Mouse (Mus musculus): ENCODE data around the gene Hecw2.

The Hecw2 gene

DNA sequence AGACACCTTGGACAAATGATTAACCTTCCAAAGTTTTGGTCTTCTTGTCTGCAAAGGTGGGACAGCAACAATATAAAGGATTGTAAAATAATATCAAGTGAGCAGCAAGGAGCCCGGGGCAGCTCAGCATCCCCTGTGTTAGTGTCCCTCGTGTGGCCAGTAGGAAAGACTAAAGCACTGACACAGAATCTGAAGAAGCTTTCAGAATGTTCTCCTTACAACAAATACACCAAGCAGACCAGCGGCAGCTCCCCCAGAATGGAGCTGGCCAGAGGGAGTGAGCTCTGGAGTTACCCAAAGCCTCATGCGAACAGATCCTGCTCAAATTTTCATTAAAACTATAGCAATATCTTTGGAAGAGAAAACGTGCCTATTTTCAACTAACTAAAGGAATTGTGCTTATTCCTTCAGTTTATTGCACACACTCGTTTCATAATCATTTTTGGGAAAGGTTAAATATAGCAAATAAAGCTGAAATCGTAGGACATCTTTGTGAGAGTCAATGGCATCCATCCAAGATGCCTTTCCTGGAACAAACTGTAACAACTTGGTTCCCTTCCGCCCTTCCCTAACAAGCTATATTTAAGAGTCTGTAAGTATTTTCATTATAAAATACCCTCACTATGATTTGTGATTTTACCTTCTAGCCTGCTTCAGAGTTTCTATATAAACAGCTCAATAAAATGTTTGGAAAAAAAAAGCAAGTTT is 208.6 kb downstream of the Hecw2 start:
- no peak for DNase-seq (ENCODE audit: low spot score in 2 of 2)

DNA sequence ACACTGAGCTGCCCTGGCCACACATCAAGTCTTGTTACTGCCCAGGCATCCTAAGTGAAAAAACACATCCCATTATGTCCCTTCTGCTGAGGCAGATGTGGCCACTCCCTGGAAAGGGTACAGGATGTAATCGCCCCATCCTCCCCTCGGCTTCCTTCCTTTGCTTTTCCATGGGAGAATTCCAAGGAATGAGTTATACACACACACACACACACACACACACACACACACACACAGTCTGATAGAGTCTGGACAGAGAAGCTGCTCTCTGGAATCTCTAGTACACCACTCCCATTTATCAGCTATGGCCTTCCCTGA is 216.5 kb downstream of the Hecw2 start:
- no peak for DNase-seq (ENCODE audit: low spot score in 2 of 2)

DNA sequence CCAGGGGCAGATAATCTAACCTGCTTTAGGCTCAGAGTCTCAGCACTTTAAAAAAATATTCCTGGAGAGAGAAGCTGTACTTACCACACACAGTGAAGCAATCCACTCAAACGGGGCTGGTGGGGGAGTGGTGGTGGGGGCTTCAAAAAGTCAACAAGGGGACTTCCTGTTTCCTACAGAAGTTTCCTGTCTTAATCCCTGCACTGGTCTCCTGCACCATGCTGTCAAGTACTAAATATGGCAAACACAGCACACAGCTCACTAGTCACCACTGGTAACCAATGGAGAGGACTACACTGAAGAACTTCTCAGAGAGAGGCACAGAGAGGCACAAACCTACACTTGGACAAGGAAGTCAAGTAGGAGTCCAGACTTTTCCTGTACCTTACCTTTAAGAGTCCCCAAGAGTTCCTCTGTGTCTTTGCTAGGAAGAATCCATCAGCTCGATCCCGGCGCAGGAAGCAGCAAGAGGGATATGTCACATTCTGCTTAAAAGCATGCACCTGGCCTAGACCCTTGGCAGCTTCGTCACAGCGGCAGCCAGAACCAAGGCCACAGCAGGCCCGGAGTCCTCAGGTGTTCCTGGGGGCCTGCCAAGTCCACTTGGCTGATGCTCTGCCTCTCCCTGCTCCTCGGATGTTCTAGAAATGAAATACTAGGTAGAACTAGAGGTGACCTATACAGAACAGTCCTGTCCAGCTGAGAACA is 217.0 kb downstream of the Hecw2 start:
- no peak for DNase-seq (ENCODE audit: low spot score in 2 of 2)

DNA sequence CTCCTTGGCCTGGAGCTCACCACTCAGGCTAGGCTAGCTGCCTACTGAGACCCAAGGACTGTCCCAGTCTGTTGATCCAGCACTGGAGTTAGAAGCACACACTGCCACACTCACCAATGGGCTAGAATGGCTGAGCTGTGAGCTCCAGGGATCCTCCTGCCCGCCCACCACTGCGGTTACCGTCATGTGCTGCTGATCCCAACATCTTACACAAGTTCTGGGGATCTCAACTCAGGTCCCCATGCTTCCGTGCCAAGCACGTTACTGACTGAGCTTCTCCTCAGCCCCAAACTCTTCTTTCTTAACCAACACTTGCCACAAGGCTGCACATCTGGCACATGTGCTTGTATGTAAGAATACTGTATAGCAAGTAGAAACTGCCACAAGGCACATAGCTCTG is 218.2 kb downstream of the Hecw2 start:
- no peak for DNase-seq (ENCODE audit: low spot score in 2 of 2)

DNA sequence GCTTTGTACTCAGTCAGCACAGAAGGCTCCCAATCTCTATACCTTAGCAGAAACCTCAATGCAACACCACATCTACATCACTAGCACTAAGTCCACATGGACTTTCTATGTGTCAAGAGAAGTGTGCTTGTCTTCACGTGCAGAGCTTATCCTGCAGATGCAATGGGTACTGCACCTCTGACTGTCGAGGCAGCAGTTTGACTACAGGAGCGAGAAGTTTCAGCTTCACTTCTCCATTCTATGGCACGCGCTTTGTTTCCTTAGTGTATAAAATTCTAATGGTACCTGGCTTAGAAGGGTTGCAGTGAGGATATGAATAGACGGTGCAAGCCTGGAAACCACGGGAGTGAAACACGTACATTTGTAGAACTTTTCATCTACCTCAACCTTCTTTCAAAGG is 218.9 kb downstream of the Hecw2 start:
- DNase-seq (ENCODE audit: low spot score in 2 of 2): no peak

- DNase-seq (ENCODE audit: low spot score in 2 of 2): no peak
Measured at GRCm38 (mm10) chr1:53974941-53975340, 220.0 kb downstream of the Hecw2 start.

DNA sequence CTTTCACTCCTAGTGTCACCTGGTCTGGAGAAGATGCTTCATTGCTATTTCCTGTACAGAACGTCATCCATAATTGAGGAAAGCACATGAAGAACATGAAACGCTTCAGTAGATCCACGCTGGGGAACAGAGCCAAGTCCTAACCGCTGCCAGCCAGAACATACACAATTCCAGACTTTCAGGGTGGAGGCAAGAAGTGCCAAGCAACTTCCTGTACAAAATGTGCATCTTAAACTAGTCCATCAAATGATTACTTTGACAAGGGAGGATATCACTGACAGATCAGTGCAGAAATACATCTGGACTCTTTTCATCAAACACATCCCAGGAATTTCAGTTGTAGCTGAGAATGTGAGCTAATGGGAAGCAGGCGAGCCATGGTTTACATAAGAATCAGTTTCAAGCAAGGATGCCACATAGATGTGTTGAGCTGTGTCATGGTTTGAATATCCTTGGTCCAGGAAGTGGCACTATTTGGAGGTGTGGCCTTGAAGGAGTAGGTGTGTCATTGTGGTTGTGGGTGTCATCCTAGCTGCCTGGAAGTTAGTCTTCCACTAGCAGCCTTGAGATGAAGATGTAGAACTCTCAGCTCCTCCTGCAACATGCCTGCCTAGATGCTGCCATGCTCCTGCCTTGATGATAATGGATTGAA is 224.5 kb downstream of the Hecw2 start:
- DNase-seq (ENCODE audit: low spot score in 2 of 2): no peak

- no peak for DNase-seq (ENCODE audit: low spot score in 2 of 2)
Measured at GRCm38 (mm10) chr1:53952395-53952794, 242.6 kb downstream of the Hecw2 start.

- DNase-seq (ENCODE audit: low spot score in 2 of 2): no peak
Measured at GRCm38 (mm10) chr1:53945815-53946214, 249.2 kb downstream of the Hecw2 start.

DNA sequence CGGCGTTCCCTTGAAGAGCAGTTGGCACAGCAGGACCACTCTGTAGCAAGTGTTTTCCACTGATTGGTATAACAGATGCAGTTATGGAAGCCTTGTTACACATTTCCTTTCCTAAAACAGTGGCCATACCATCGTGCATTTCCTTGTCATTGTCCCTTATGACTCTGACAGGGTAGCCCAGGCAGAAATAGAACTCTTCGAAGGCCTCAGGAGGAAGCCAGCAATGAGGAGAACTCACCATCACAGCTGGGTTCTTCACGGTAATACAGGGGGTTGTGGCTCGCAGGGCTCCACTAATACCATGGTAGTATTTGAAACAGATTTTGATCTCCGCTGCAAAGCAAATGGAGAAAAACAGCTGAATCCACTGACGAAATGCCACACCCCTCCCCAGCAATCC is 252.5 kb downstream of the Hecw2 start:
- no peak for DNase-seq (ENCODE audit: low spot score in 2 of 2)

GRCm38 (mm10) chr1:53941528-53941927 is 253.4 kb downstream of the Hecw2 start:
- DNase-seq (ENCODE audit: low spot score in 2 of 2): no peak

GRCm38 (mm10) chr1:53940268-53941017 is 254.5 kb downstream of the Hecw2 start:
- peak in 1 of 2 experiments; percentile 14 for DNase-seq (ENCODE audit: low spot score in 2 of 2)

DNA sequence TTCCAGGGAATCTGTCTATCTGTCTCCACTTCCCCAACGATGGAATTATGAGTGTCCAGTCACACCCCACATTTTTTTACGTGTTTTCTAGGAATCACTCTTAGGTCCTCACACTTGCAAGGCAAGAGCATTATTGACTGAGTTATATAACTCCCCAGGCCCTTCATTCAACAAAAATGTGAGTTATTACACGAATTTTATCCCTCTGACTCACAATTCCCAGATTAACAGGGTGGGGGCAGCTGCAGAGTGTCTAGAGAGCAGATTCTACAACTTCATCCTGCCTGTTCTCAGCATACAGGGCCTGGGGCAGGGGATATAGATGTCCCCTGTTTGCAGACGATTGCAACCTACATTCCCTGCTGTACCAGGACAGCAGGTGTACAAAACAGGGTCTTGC is 255.7 kb downstream of the Hecw2 start:
- no peak for DNase-seq (ENCODE audit: low spot score in 2 of 2)

GRCm38 (mm10) chr1:53933308-53933707 is 261.7 kb downstream of the Hecw2 start:
- DNase-seq (ENCODE audit: low spot score in 2 of 2): no peak

GRCm38 (mm10) chr1:53931314-53931713 is 263.7 kb downstream of the Hecw2 start:
- no peak for DNase-seq (ENCODE audit: low spot score in 2 of 2)

- no peak for DNase-seq (ENCODE audit: low spot score in 2 of 2)
Measured at GRCm38 (mm10) chr1:53927605-53928004, 267.4 kb downstream of the Hecw2 start.

DNA sequence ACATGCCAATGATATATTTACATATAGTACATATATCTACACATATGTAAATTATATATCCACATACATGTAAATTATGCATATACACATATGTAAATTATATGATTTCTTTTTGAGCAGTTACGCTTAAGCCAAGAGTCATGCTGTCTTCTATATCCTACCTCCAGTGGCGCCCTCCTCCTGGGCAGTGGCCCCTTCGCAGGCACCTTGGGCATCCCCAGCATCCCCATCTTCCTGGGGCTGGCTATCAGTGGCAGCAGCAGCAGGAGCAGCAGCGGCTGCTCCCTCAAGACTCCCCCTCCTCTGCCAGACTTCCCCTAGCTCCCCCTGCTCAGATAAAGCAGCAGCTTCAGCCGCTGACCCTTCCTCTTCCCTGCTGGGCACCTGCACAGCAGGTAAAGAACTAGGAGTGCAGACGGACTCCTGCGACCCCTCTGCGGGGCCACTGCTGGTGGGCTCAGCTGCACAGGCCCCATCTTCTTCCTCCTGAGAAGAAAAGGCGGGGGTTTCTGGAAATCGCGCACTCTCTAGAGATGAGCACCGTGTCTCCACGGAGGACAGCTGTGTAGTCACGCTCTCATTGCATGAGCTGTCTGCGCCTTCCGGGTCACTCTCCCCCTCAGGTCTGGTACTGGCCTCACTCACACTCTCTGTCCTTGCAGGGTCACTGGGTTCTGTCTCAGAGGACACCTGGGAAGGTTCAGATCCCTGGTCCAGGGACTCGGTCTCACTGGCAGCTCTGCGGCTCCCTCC is 269.6 kb downstream of the Hecw2 start:
- DNase-seq (ENCODE audit: low spot score in 2 of 2): no peak

DNA sequence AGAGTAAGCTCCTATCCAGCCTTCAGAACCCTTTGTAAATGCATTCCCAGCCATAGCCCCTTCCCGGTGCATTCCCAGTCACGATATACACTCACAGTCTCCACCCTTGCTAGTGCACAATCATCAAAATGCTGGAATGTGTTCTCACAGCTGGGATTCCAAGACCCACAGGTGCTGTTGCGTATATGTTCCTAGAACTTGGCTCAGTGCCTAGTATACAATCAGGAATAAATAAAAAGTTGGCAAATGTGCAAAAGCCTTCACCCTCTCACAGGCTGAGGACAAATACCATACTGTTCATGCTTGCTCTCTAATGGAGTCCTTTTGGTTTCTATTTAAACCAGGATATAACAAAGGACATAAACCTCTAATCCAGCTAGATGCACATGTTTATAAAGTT is 283.1 kb downstream of the Hecw2 start:
- no peak for DNase-seq (ENCODE audit: low spot score in 2 of 2)

- DNase-seq (ENCODE audit: low spot score in 2 of 2): no peak
Measured at GRCm38 (mm10) chr1:53910251-53910650, 284.7 kb downstream of the Hecw2 start.

- peak; percentile 25 to 30 for DNase-seq (ENCODE audit: low spot score in 2 of 2)
Measured at GRCm38 (mm10) chr1:53909118-53909517, 285.9 kb downstream of the Hecw2 start.

DNA sequence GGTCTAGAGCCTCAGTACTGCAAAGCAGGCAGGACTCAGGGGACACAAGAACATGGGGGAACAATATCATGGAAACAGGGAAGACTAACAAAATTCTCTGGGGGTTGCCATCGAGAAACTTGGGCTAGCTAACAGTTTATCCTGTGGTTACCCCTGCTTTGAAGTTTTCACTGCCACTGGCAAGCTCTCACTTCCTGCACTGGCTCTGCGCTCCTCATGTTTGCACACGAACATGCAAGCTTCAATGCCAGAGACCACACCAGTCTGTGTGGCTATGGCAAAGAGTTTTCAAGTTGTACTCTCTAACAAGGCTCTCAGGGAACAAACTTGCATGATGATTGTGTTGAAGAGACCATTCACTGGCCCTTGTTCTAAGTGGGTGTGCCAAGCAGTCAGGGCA is 288.8 kb downstream of the Hecw2 start:
- DNase-seq (ENCODE audit: low spot score in 2 of 2): no peak

- no peak for DNase-seq (ENCODE audit: low spot score in 2 of 2)
Measured at GRCm38 (mm10) chr1:53900416-53900815, 294.6 kb downstream of the Hecw2 start.

Data from left cerebral cortex, adult 9 months (tissue).